Mouse (Mus musculus) myocyte (in vitro differentiated cells): ENCODE results near the gene Dusp5.

Experiments
- CEBPB ChIP-seq: IDR thresholded peaks from 2 replicates; pipeline ENCODE4 v1.6.1; 2011; ENCODE audit warnings: mild to moderate bottlenecking, moderate library complexity; ENCODE audit not compliant: poor library complexity, insufficient read depth, severe bottlenecking
- E2F4 ChIP-seq: IDR thresholded peaks from one replicate; pipeline ENCODE4 v1.6.1; 2011; ENCODE audit warnings: mild to moderate bottlenecking, control low read depth, moderate library complexity; ENCODE audit not compliant: insufficient read depth
- MYOG ChIP-seq, 3 experiments: IDR thresholded peaks; one replicate each; pipeline ENCODE4 v1.6.1; 2011; ENCODE audit warnings: control low read depth in 2 of 3, low read depth in 2 of 3, mild to moderate bottlenecking in 2 of 3; ENCODE audit not compliant: insufficient read length in 2 of 3, control insufficient read depth in 1 of 3, insufficient read depth in 1 of 3
- POLR2A ChIP-seq: IDR thresholded peaks from one replicate; pipeline ENCODE4 v1.6.1; 2011; ENCODE audit warnings: low read depth, mild to moderate bottlenecking, control low read depth, moderate library complexity; ENCODE audit not compliant: insufficient read length
- POLR2AphosphoS2 ChIP-seq: IDR thresholded peaks from one replicate; pipeline ENCODE4 v1.6.1; 2011; ENCODE audit warnings: low read depth, control low read depth; ENCODE audit not compliant: insufficient read length
- REST ChIP-seq: IDR thresholded peaks from one replicate; pipeline ENCODE4 v1.6.1; 2011; ENCODE audit warnings: mild to moderate bottlenecking, control low read depth, moderate library complexity; ENCODE audit not compliant: insufficient read depth, insufficient read length
- SRF ChIP-seq: IDR thresholded peaks from one replicate; pipeline ENCODE4 v1.6.1; 2011; ENCODE audit warnings: low read depth; ENCODE audit not compliant: control insufficient read depth, insufficient read length
- USF1 ChIP-seq: IDR thresholded peaks from one replicate; pipeline ENCODE4 v1.6.1; 2011; ENCODE audit warnings: low read depth, mild to moderate bottlenecking, control low read depth, moderate library complexity

- no peak for TF ChIP-seq POLR2A
- TF ChIP-seq CEBPB, result no peak
- no peak for TF ChIP-seq USF1
- no peak for TF ChIP-seq REST
- TF ChIP-seq E2F4, result no peak
- no peak for TF ChIP-seq MYOG (IDR thresholded peaks at IDR 0.05; ENCODE audit: control insufficient read depth in 1 of 3, insufficient read depth in 1 of 3, insufficient read length in 2 of 3, low read depth in 2 of 3)
- TF ChIP-seq SRF, result no peak
- no peak for TF ChIP-seq POLR2AphosphoS2
These were observed 23.2 kb upstream of the Dusp5 start for GRCm38 (mm10) chr19:53505728-53506127.
